Mouse (Mus musculus) ES-E14 (cell line): ENCODE measurements at regions not wholly inside any gene's neighbourhood (a gene's known extent, or its start where the extent isn't known, plus 50 kb on each side); places are given as distances from the start of the nearest gene placed in this dataset.

Experiments used
- DNase-seq: peaks from one replicate; pipeline ENCODE4 v3.0.0-alpha.2; 2013; ENCODE audit warnings: low read depth, low spot score
- H3K27ac ChIP-seq: 2 replicates; pipeline ENCODE4 v1.5.1; 2012; ENCODE audit warnings: low read depth, mild to moderate bottlenecking, low read length, moderate library complexity, mixed read lengths; ENCODE audit not compliant: poor library complexity, insufficient read depth, severe bottlenecking
- H3K36me3 ChIP-seq: 2 replicates; pipeline ENCODE4 v1.6.1; 2012; ENCODE audit warnings: mild to moderate bottlenecking, low read length, moderate library complexity, mixed read lengths; ENCODE audit not compliant: control insufficient read depth, poor library complexity, insufficient read depth, severe bottlenecking
- H3K4me1 ChIP-seq, 2 experiments: fragments of 150-350 bp in 1 of 2; sonication (generic) in 1 of 2; 2 replicates each; pipeline ENCODE4 v1.6.1; 2012; ENCODE audit warnings: low read length in 2 of 2, mild to moderate bottlenecking in 1 of 2, mixed read lengths in 1 of 2; ENCODE audit not compliant: control insufficient read depth in 2 of 2, insufficient read depth in 2 of 2, poor library complexity in 1 of 2
- H3K4me3 ChIP-seq, 2 experiments: fragments of 150-350 bp in 1 of 2; sonication (generic) in 1 of 2; 2 replicates each; pipeline ENCODE4 v1.5.1; 2012; ENCODE audit warnings: low read length in 2 of 2, low read depth in 1 of 2, mild to moderate bottlenecking in 1 of 2, mixed read lengths in 1 of 2; ENCODE audit not compliant: insufficient read depth in 1 of 2, poor library complexity in 1 of 2, severe bottlenecking in 1 of 2
- H3K9ac ChIP-seq: 2 replicates; pipeline ENCODE4 v1.6.1; 2012; ENCODE audit warnings: low read depth, mild to moderate bottlenecking, low read length, mixed read lengths; ENCODE audit not compliant: poor library complexity, insufficient read depth, severe bottlenecking
- H3K9me3 ChIP-seq: fragments of 150-350 bp; sonication (generic); 2 replicates; pipeline ENCODE4 v1.6.1; 2012; ENCODE audit warnings: low read depth, mild to moderate bottlenecking, low read length; ENCODE audit not compliant: control insufficient read depth, insufficient read depth
- CHD2 ChIP-seq: IDR thresholded peaks from 2 replicates; pipeline ENCODE4 v1.6.1; 2014; ENCODE audit warnings: mild to moderate bottlenecking, low read depth, low read length, inconsistent platforms
- HCFC1 ChIP-seq: IDR thresholded peaks from 2 replicates; pipeline ENCODE4 v1.6.1; 2012; ENCODE audit warnings: low read length, inconsistent platforms, borderline replicate concordance; ENCODE audit not compliant: insufficient read depth
- MAFK ChIP-seq: IDR thresholded peaks from 2 replicates; pipeline ENCODE4 v1.6.1; 2014; ENCODE audit warnings: mild to moderate bottlenecking, low read depth, low read length, inconsistent platforms; ENCODE audit not compliant: insufficient read depth
- ZC3H11A ChIP-seq: IDR thresholded peaks from 2 replicates; pipeline ENCODE4 v1.6.1; 2012; ENCODE audit warnings: low read depth, mild to moderate bottlenecking, inconsistent platforms, low read length, borderline replicate concordance
- ZNF384 ChIP-seq: IDR thresholded peaks from 2 replicates; pipeline ENCODE4 v1.6.1; 2012; ENCODE audit warnings: low read depth, low read length, inconsistent platforms
- in situ Hi-C, 2 experiments: fragments of 600-800 bp; cut with MboI; formaldehyde crosslinking; loops; one replicate each; pipeline ENCODE4 v1.15.1; 2025; ENCODE audit warnings: low sequenced_read_pairs in 2 of 2, inconsistent platforms in 1 of 2; ENCODE audit not compliant: unreplicated experiment in 2 of 2

DNA sequence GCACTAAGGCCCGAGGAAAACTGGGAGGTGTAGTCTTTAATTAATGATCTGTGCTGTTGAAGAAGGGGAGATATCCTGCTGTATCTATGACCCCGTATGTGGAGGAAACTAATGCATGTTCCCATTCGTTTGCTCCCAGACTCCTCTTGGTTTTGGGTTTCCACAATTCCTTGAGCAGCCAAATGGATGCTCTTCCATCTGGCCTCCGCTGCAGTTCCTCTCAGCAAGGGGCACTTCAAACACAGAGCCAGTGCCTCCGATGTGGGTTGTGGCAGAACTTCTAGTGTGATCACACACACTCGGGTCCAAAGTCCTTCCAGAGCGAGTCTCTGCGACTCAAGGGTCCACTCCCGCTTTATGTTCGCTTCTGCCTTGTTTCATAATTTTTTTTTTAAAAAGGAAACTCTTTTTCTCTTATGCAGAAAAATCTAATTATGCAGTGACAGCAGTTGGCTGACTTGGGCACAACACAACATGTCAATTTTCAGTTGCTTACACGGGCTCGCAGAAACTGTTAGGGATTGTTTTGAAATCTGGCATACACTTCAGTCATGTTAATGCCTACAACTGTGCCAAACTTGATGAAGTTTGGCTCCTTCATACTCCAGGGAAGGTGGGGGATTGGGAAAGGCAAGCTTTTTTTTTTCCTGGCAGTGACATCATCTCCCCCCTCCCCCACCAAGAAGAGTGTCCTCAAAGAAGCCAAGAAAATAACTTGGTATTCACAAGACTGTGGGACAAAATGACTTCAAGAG lies 163.2 kb downstream of the Gm11011 start:
- Histone ChIP-seq H3K4me3 (no peak overlapping the region), H3K36me3 (no peaks in the 10 kb centered on the region), H3K9ac (no peak overlapping the region), H3K27ac (no peak overlapping the region), H3K9me3 (no peaks in the 10 kb centered on the region), H3K4me1 (no peaks in the 10 kb centered on the region)
- no peak for TF ChIP-seq MAFK
- TF ChIP-seq ZC3H11A, result no peak
- TF ChIP-seq CHD2, result no peak
- no peak for TF ChIP-seq ZNF384
- TF ChIP-seq HCFC1, result no peak
- in situ Hi-C loops, result no loop called here
- DNase-seq, result no peak

GRCm38 (mm10) chr2:169412361-169412760 lies 175.2 kb downstream of the Gm11011 start:
- no peak overlapping the region for H3K27ac ChIP-seq
- no peaks in the 10 kb centered on the region for H3K4me1 ChIP-seq
- no peak for TF ChIP-seq MAFK
- no peak for TF ChIP-seq ZNF384
- TF ChIP-seq ZC3H11A, result no peak
- no peak for TF ChIP-seq HCFC1
- no peak for TF ChIP-seq CHD2
- H3K4me3 ChIP-seq, result no peak overlapping the region
- in situ Hi-C loops, result no loop called here
- H3K9ac ChIP-seq, result no peak overlapping the region
- no peaks in the 10 kb centered on the region for H3K36me3 ChIP-seq
- no peak for DNase-seq
- H3K9me3 ChIP-seq, result no peaks in the 10 kb centered on the region

- no peak for TF ChIP-seq CHD2
- no peak for TF ChIP-seq HCFC1
- no peak for TF ChIP-seq ZC3H11A
- no peak for TF ChIP-seq MAFK
- TF ChIP-seq ZNF384, result no peak
- H3K9me3 ChIP-seq, result no peaks in the 10 kb centered on the region
- in situ Hi-C loops, result no loop called here
- H3K9ac ChIP-seq, result no peak overlapping the region
- no peaks in the 10 kb centered on the region for H3K4me1 ChIP-seq
- no peak overlapping the region for H3K27ac ChIP-seq
- no peak for DNase-seq
- H3K4me3 ChIP-seq, result no peak overlapping the region
- no peaks in the 10 kb centered on the region for H3K36me3 ChIP-seq
Measured at GRCm38 (mm10) chr2:169410080-169410479, 177.5 kb downstream of the Gm11011 start.

DNA sequence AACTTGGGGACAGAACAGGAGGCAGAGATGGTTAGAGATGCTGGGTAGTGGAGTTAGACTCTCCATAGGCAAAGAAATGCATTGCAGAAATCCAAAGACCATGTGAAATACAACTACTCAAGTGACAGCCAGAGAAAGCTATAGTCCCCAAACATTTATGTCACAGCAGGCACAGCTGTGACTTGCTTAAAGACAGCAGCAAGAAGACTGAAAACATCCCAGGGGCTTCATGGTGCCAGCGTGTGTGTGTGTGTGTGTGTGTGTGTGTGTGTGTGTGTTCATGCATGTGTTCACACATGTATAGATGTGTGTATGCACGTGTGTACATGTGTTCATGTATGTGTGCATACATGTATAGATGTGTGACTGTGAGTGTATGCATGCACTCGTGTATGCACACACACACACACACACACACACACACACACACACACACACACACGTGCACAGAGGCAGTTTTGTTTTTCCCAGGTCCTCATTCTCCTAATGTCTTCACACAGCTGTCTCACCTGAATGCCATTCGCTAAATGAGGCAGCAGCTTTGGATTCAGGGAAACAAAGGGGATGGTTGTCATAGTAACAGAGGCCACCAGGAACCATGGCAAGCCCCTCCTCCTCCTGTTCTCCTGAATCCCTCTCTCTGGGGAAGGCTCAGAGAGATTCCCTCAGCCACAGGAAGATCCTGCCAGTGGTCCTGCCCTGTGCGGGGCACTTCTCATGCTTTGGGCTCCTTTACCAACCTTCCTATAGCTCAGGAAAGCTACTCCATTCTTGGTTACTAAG lies 182.4 kb downstream of the Gm11011 start:
- no peak overlapping the region for H3K27ac ChIP-seq

More for the DNA sequence above, 182.4 kb downstream of the Gm11011 start:
- Histone ChIP-seq H3K9ac (no peak overlapping the region), H3K4me1 (no peaks in the 10 kb centered on the region), H3K9me3 (no peaks in the 10 kb centered on the region), H3K4me3 (no peak overlapping the region), H3K36me3 (no peaks in the 10 kb centered on the region)
- peak; percentile 51 for DNase-seq
- in situ Hi-C loops, result no loop called here
- TF ChIP-seq ZC3H11A (no peak), ZNF384 (no peak), HCFC1 (no peak), CHD2 (no peak), MAFK (no peak)
